ENCODE assay signal across 21 mouse cellular contexts in genomic region chr11:32803658-32804057, GRCm38 (mm10). TPM values are rescaled to one million over a fixed set of nuclear protein-coding genes. Genes with fewer than 3 reads are reported as not detected.
DNase-seq lines count a peak whose midpoint lies in the region; ATAC-seq and TF ChIP-seq lines count a peak whose summit lies in the region.
"Had no signal": no experiment of that assay in that cellular context is flagged by ENCODE, and none has a peak within 500 bp of the region (broad histone marks: within the 10 kb centered on the region; RNA-seq: fewer than 3 reads in every experiment).

No protein-coding gene starts in this region.

- no peaks in the 10 kb centered on the region for H3K27me3 ChIP-seq in heart, embryonic 16.5 days (ENCODE audit: control insufficient read depth, insufficient read depth, low read length)
- H3K27me3 ChIP-seq in limb, embryonic 14.5 days (ENCODE audit: control insufficient read depth, insufficient read depth, low read length), result no peaks in the 10 kb centered on the region
- H3K27me3 ChIP-seq in limb, embryonic 10.5 days (ENCODE audit: low read depth, poor library complexity, severe bottlenecking), result no peaks in the 10 kb centered on the region
- H3K27me3 ChIP-seq: embryonic facial prominence, embryonic 13.5 days; liver, embryonic 15.5 days had no signal

- TF ChIP-seq POLR2A in limb, embryonic 14.5 days (IDR thresholded peaks at IDR 0.05; ENCODE audit: borderline replicate concordance, extremely low read depth, insufficient read depth, insufficient read length), result no peak

- no peak overlapping the region for H3K9ac ChIP-seq in heart, embryonic 16.5 days (ENCODE audit: low read length)
- H3K9ac ChIP-seq in limb, embryonic 14.5 days (ENCODE audit: low read depth, low read length, severe bottlenecking), result no peak overlapping the region
- H3K9ac ChIP-seq: embryonic facial prominence, embryonic 13.5 days; liver, embryonic 15.5 days had no signal

- 46% methylated on average over 4 of the region's 4 CpGs for WGBS in heart, embryonic 16.5 days
- 19% methylated on average over 4 of the region's 4 CpGs for WGBS in limb, embryonic 14.5 days
- 63% methylated on average over 4 of the region's 4 CpGs for WGBS in limb, embryonic 10.5 days

- DNase-seq in heart, adult 18-20 months, result no peak
- peak; percentile 71 for DNase-seq in limb, embryonic 14.5 days (ENCODE audit: low spot score)
- DNase-seq in limb, embryonic 10.5 days (ENCODE audit: low spot score), result no peak
- DNase-seq in adrenal gland, postnatal 25 days, result peak; percentile 8
- peak; percentile 71 for DNase-seq in gastrocnemius, adult 2 months
- DNase-seq in spleen, postnatal 14 days (ENCODE audit: low spot score in 2 of 2), result no peak
- DNase-seq: right cerebral cortex, adult 18-20 months; spleen, adult 18-20 months had no signal

- no peaks in the 10 kb centered on the region for H3K4me1 ChIP-seq in heart, embryonic 16.5 days (ENCODE audit: control insufficient read depth, insufficient read depth, low read length)
- H3K4me1 ChIP-seq in limb, embryonic 14.5 days (ENCODE audit: control insufficient read depth, insufficient read depth, low read length), result peaks cover 31% of the 10 kb centered on the region
- peaks cover 32% of the 10 kb centered on the region for H3K4me1 ChIP-seq in limb, embryonic 10.5 days
- H3K4me1 ChIP-seq: liver, embryonic 15.5 days had no signal

- no peak overlapping the region for H3K27ac ChIP-seq in heart, embryonic 16.5 days (ENCODE audit: low read length)
- no peak overlapping the region for H3K27ac ChIP-seq in limb, embryonic 14.5 days (replicated peaks; ENCODE audit: low read depth, low read length)
- H3K27ac ChIP-seq in limb, embryonic 10.5 days, result no peak overlapping the region
- no peak overlapping the region for H3K27ac ChIP-seq in gastrocnemius, adult 2 months
- H3K27ac ChIP-seq: embryonic facial prominence, embryonic 13.5 days; liver, embryonic 15.5 days had no signal

- no peak overlapping the region for H3K4me3 ChIP-seq in heart, embryonic 16.5 days (ENCODE audit: low read length)
- H3K4me3 ChIP-seq in limb, embryonic 14.5 days (replicated peaks; ENCODE audit: low read length), result no peak overlapping the region
- H3K4me3 ChIP-seq in limb, embryonic 10.5 days, result no peak overlapping the region
- H3K4me3 ChIP-seq in gastrocnemius, adult 2 months, result no peak overlapping the region
- H3K4me3 ChIP-seq: embryonic facial prominence, embryonic 13.5 days; liver, embryonic 15.5 days had no signal

- no peak overlapping the region for H3K4me2 ChIP-seq in heart, embryonic 16.5 days (ENCODE audit: low read depth, low read length)
- no peak overlapping the region for H3K4me2 ChIP-seq in limb, embryonic 14.5 days (replicated peaks; ENCODE audit: low read depth, low read length, severe bottlenecking)
- H3K4me2 ChIP-seq: embryonic facial prominence, embryonic 13.5 days; liver, embryonic 15.5 days had no signal

- intact Hi-C loops in gastrocnemius, adult 2 months (cut with DNase I), result loop anchor here (10.0 kb wide), 1 partner anchor 151 kb away; no protein-coding TSS in a partner anchor

- ATAC-seq in heart, embryonic 16.5 days (replicated peaks; ENCODE audit: extremely low read depth, insufficient read depth, low FRiP score), result 0 out of 2 replicates have a peak, but pooled peaks have one; percentile 28
- ATAC-seq in limb, embryonic 14.5 days (ENCODE audit: low FRiP score, low read depth), result no peak
- ATAC-seq: activated CD4-positive, CD25-positive, alpha-beta regulatory T cell, adult 4 months had no signal

- H3K36me3 ChIP-seq in heart, embryonic 16.5 days (ENCODE audit: control insufficient read depth, insufficient read depth), result no peaks in the 10 kb centered on the region
- no peaks in the 10 kb centered on the region for H3K36me3 ChIP-seq in limb, embryonic 14.5 days (ENCODE audit: control insufficient read depth, insufficient read depth, low read length)
- no peaks in the 10 kb centered on the region for H3K36me3 ChIP-seq in limb, embryonic 10.5 days
- H3K36me3 ChIP-seq: embryonic facial prominence, embryonic 13.5 days; liver, embryonic 15.5 days had no signal

- TF ChIP-seq CTCF in gastrocnemius, adult 2 months (IDR thresholded peaks at IDR 0.05), result no peak

- H3K9me3 ChIP-seq in heart, embryonic 16.5 days (replicated peaks; ENCODE audit: control insufficient read depth, low read length), result no peaks in the 10 kb centered on the region
- H3K9me3 ChIP-seq in limb, embryonic 14.5 days (ENCODE audit: control insufficient read depth, low read length), result no peaks in the 10 kb centered on the region
- H3K9me3 ChIP-seq in limb, embryonic 10.5 days (replicated peaks), result no peaks in the 10 kb centered on the region
- H3K9me3 ChIP-seq: embryonic facial prominence, embryonic 13.5 days; liver, embryonic 15.5 days had no signal

RNA-seq across cellular contexts. Expression of gene Smim23, which starts 20.7 kb away (rescaled TPM):
- polyA plus RNA-seq in heart, embryonic 16.5 days (2015; fragmentation: Nextera tagmentation; extraction: Ambion mirVana), result not detected in 2 replicates
- total RNA-seq in heart, adult 18-20 months (2021), result not detected
- polyA plus RNA-seq in limb, embryonic 14.5 days (2012; rRNA removed), result not detected in 2 replicates
- polyA plus RNA-seq in limb, embryonic 14.5 days (2014; fragmentation: Nextera tagmentation; extraction: Ambion mirVana), result not detected in 2 replicates
- polyA plus RNA-seq in limb, embryonic 10.5 days (2016; fragmentation: Nextera tagmentation; extraction: Ambion mirVana), result not detected in 2 replicates
- not detected in 2 replicates for total RNA-seq in adrenal gland, postnatal 25 days (2021)
- total RNA-seq in gastrocnemius, adult 2 months (2021), result not detected
- total RNA-seq: layer of hippocampus, postnatal 14 days; megakaryocyte, adult 5-6 weeks; monocyte, adult 5-6 weeks had no signal
- polyA plus RNA-seq: activated CD4-positive, CD25-positive, alpha-beta regulatory T cell, adult 4 months; embryonic facial prominence, embryonic 13.5 days; forebrain, embryonic 11.5 days; heart, embryonic 14.5 days; kidney, embryonic 14.5 days; limb, embryonic 11.5 days; liver, embryonic 15.5 days; neural tube, embryonic 14.5 days; urinary bladder, adult 2 months had no signal

Comparison
In these comparisons a context has a peak if more than half of its experiments do, and no peak if none do; other contexts are left out.
1. DNase-seq: peak in limb, embryonic 14.5 days (single experiment), adrenal gland, postnatal 25 days (single experiment) and gastrocnemius, adult 2 months (single experiment); none in heart, adult 18-20 months (0 of 2), limb, embryonic 10.5 days (single experiment) and spleen, postnatal 14 days (0 of 2).